ENCODE assay signal across 23 mouse cellular contexts in the genomic region with DNA sequence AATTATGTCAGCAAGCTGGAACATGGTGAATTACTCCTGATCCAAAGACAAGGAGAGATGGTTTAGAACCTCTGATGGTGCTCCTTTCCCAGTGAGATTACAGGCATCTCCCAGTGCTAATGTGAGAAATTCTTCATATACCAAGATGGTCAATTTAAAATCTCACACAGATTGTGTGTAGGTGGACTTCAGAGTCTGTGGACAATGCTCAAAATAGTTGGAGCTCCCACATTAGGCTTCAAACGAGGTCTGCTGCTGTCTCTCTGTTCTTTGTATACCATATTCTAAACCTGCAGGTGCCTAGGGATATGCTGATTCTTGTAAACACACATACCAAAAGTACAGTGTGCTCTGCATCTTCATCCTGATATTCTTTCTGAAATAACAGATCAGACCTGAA.
DNase-seq lines count a peak whose midpoint lies in the region; TF ChIP-seq lines count a peak whose summit lies in the region.
"Had no signal": no experiment of that assay in that cellular context is flagged by ENCODE, and none has a peak within 500 bp of the region (broad histone marks: within the 10 kb centered on the region; RNA-seq: fewer than 3 reads in every experiment).

No protein-coding gene starts in this region.

- no peak overlapping the region for H3K4me3 ChIP-seq in left cerebral cortex, adult 2 months
- no peak overlapping the region for H3K4me3 ChIP-seq in heart, embryonic 10.5 days
- H3K4me3 ChIP-seq: forebrain, embryonic 10.5 days; forebrain, embryonic 13.5 days; gastrocnemius, adult 2 months; heart, embryonic 12.5 days; heart, embryonic 15.5 days; hindbrain, embryonic 10.5 days; hindbrain, embryonic 13.5 days had no signal

- no peaks in the 10 kb centered on the region for H3K4me1 ChIP-seq in heart, embryonic 10.5 days
- H3K4me1 ChIP-seq: forebrain, embryonic 10.5 days; forebrain, embryonic 13.5 days; heart, embryonic 12.5 days; heart, embryonic 15.5 days; hindbrain, embryonic 10.5 days; hindbrain, embryonic 13.5 days had no signal

- H3K36me3 ChIP-seq in heart, embryonic 10.5 days: no peaks in the 10 kb centered on the region
- H3K36me3 ChIP-seq: forebrain, embryonic 10.5 days; heart, embryonic 12.5 days; heart, embryonic 15.5 days; hindbrain, embryonic 10.5 days; hindbrain, embryonic 13.5 days had no signal

- DNase-seq in left cerebral cortex, adult 11 months (ENCODE audit: low spot score): peak; percentile 14
- DNase-seq in left cerebral cortex, postnatal 4 days: no peak
- DNase-seq in brain, adult 2 months (ENCODE audit: low read depth, low spot score): peak; percentile 69
- DNase-seq in left cerebral cortex, adult 2 months (ENCODE audit: extremely low spot score in 1 of 2, low spot score in 2 of 2): no peak
- peak; percentile 14 to 83 for DNase-seq in left cerebral cortex, postnatal 25 days (ENCODE audit: low spot score in 2 of 2)
- DNase-seq in adrenal gland, postnatal 14 days: no peak
- DNase-seq in heart, embryonic 10.5 days (ENCODE audit: low spot score): no peak
- DNase-seq: adrenal gland, adult 2 months; adrenal gland, postnatal 25 days; cerebellum, adult 18-20 months; cerebellum, adult 9-10 months; cerebellum, postnatal 14 days; gastrocnemius, adult 2 months; gastrocnemius, postnatal 14 days; heart, adult 11 months; heart, postnatal 10 days; heart, postnatal 36 days had no signal

- WGBS in heart, embryonic 10.5 days: 46% methylated on average over 1 of the region's 1 CpGs

- no peaks in the 10 kb centered on the region for H3K9me3 ChIP-seq in heart, embryonic 10.5 days
- H3K9me3 ChIP-seq: forebrain, embryonic 10.5 days; forebrain, embryonic 13.5 days; heart, embryonic 12.5 days; heart, embryonic 15.5 days; hindbrain, embryonic 10.5 days; hindbrain, embryonic 13.5 days had no signal

- H3K27me3 ChIP-seq in heart, embryonic 10.5 days (ENCODE audit: insufficient read depth, poor library complexity, severe bottlenecking): no peaks in the 10 kb centered on the region
- H3K27me3 ChIP-seq: forebrain, embryonic 13.5 days; heart, embryonic 12.5 days; heart, embryonic 15.5 days; hindbrain, embryonic 13.5 days had no signal

- TF ChIP-seq CTCF in left cerebral cortex, adult 2 months (IDR thresholded peaks at IDR 0.05): no peak

- intact Hi-C loops in left cerebral cortex, postnatal 4 days (cut with DNase I): no loop called here
- intact Hi-C loops in left cerebral cortex, adult 2 months (cut with DNase I): loop anchor here (1.0 to 10.0 kb wide), 4 partner anchors 81 to 769 kb away; no protein-coding TSS in a partner anchor
- intact Hi-C loops in left cerebral cortex, postnatal 25 days (cut with DNase I): loop anchor here (1.0 to 5.0 kb wide), 2 partner anchors 81 to 94 kb away; no protein-coding TSS in a partner anchor

- peak overlapping the region; percentile 59 for H3K27ac ChIP-seq in left cerebral cortex, adult 2 months
- no peak overlapping the region for H3K27ac ChIP-seq in heart, embryonic 10.5 days
- H3K27ac ChIP-seq: forebrain, embryonic 10.5 days; forebrain, embryonic 13.5 days; gastrocnemius, adult 2 months; heart, embryonic 15.5 days; hindbrain, embryonic 10.5 days; hindbrain, embryonic 13.5 days had no signal

Comparison
In these comparisons a context has a peak if more than half of its experiments do, and no peak if none do; other contexts are left out.
1. DNase-seq: peak in left cerebral cortex, adult 11 months (single experiment), brain, adult 2 months (single experiment) and left cerebral cortex, postnatal 25 days (2 of 2); none in left cerebral cortex, postnatal 4 days (single experiment), left cerebral cortex, adult 2 months (0 of 2), adrenal gland, postnatal 14 days (single experiment) and heart, embryonic 10.5 days (single experiment).